Mouse (Mus musculus) lung, postnatal 0 days (tissue): ENCODE measurements around the gene Plxdc1. TPM values are rescaled to one million over a fixed set of nuclear protein-coding genes. Genes with fewer than 3 reads are reported as not detected.

Experiments
- ATAC-seq: fragments of 200-750 bp; cut with Nextera tagmentation; 2 replicates; pipeline ENCODE4 v1.8.0; 2017; ENCODE audit warnings: moderate library complexity
- DNase-seq: peaks from one replicate; pipeline ENCODE4 v3.0.0-alpha.2; 2016; ENCODE audit warnings: low spot score
- H3K27ac ChIP-seq: fragments of 300-500 bp; sonication (generic); 2 replicates; pipeline ENCODE4 v1.5.1; 2014; ENCODE audit warnings: antibody characterized with exemption, mild to moderate bottlenecking, low read length, mixed read lengths
- H3K27me3 ChIP-seq: fragments of 300-500 bp; sonication (generic); replicated peaks from 2 replicates; pipeline ENCODE4 v1.6.1; 2014; ENCODE audit warnings: low read length, mixed read lengths; ENCODE audit not compliant: insufficient read depth
- H3K36me3 ChIP-seq: fragments of 300-500 bp; sonication (generic); 2 replicates; pipeline ENCODE4 v1.6.1; 2014; ENCODE audit warnings: low read length, mixed read lengths; ENCODE audit not compliant: insufficient read depth
- H3K4me1 ChIP-seq: fragments of 300-500 bp; sonication (generic); 2 replicates; pipeline ENCODE4 v1.6.1; 2014; ENCODE audit warnings: antibody characterized with exemption, low read depth, low read length, mixed read lengths; ENCODE audit not compliant: insufficient read depth
- H3K4me2 ChIP-seq: fragments of 300-500 bp; sonication (generic); replicated peaks from 2 replicates; pipeline ENCODE4 v1.6.1; 2014; ENCODE audit warnings: low read depth, mild to moderate bottlenecking, low read length, moderate library complexity, mixed read lengths
- H3K4me3 ChIP-seq: fragments of 300-500 bp; sonication (generic); 2 replicates; pipeline ENCODE4 v1.5.1; 2014; ENCODE audit warnings: low read depth, low read length
- H3K9ac ChIP-seq: fragments of 300-500 bp; sonication (generic); replicated peaks from 2 replicates; pipeline ENCODE4 v1.6.1; 2014; ENCODE audit warnings: low read depth, mild to moderate bottlenecking
- H3K9me3 ChIP-seq: fragments of 300-500 bp; sonication (generic); 2 replicates; pipeline ENCODE4 v1.6.1; 2016; ENCODE audit warnings: low read length, mixed read lengths
- CTCF ChIP-seq: IDR thresholded peaks from 2 replicates; pipeline ENCODE4 v1.5.1; 2016; ENCODE audit warnings: antibody characterized with exemption, mild to moderate bottlenecking
- EP300 ChIP-seq: IDR thresholded peaks from 2 replicates; pipeline ENCODE4 v1.6.1; 2016; ENCODE audit warnings: antibody characterized with exemption, mild to moderate bottlenecking, control low read depth
- WGBS: fragments of 180-500 bp; shearing (Covaris S2); extraction: QIAGEN DNeasy Blood & Tissue Kit; methylation state at CpG from one replicate; pipeline ENCODE4 v1.1.7; 2014; 5-methylcytosine and 5-hydroxymethylcytosine counted together
- polyA plus RNA-seq: library from polyadenylated mRNA; unstranded; fragments of >200 nt; fragmentation: Nextera tagmentation; extraction: Ambion mirVana; gene quantifications from 2 replicates; pipeline ENCODE4 v1.2.1, GENCODE M21; 2015

The Plxdc1 gene
- polyA plus RNA-seq, 1 experiment from 2014 or later, result 1.7 TPM

- DNase-seq (peak; percentile 54), ATAC-seq (0 out of 2 replicates have a peak, but pooled peaks have one; percentile 10)
- Histone ChIP-seq H3K36me3 (no peaks in the 10 kb centered on the region), H3K4me2 (no peak overlapping the region), H3K9ac (no peak overlapping the region), H3K27me3 (no peaks in the 10 kb centered on the region), H3K27ac (no peak overlapping the region), H3K4me3 (no peak overlapping the region), H3K4me1 (peaks cover 10% of the 10 kb centered on the region; the same call in 1 of the 2 replicates), H3K9me3 (no peaks in the 10 kb centered on the region)
- 51% methylated on average over 9 of the region's 10 CpGs for WGBS
- TF ChIP-seq EP300, result no peak
- TF ChIP-seq CTCF, result peak; percentile 64
Measured at GRCm38 (mm10) chr11:98018858-98019641, 32.8 kb upstream of the Plxdc1 start.

DNA sequence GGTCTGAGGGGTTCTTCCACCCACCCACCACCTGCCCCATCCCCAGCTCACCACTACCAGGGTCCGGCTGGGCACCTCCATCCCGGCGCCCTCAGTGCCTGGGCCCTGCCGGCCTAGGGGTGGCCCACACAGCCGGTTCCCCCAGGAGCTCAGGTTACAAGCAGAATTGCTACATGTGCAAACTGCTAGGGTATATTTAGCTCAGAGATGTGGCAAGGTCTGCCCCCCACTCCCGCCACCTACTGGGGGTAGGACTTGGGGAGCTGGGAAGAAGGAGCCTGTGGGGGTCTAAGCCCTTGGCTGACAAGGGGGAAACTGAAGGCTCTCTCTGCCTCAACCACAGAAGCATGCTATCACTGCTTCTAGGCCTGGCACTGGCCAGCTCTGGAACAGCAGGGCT is 32.0 kb upstream of the Plxdc1 start:
- TF ChIP-seq EP300 (no peak), CTCF (no peak)
- H3K4me1 ChIP-seq, result peaks cover 7% of the 10 kb centered on the region; the same call in 1 of the 2 replicates
- no peak for ATAC-seq
- H3K27me3 ChIP-seq, result no peaks in the 10 kb centered on the region
- H3K27ac ChIP-seq, result no peak overlapping the region
- no peak for DNase-seq
- H3K4me2 ChIP-seq, result no peak overlapping the region
- no peaks in the 10 kb centered on the region for H3K9me3 ChIP-seq
- H3K9ac ChIP-seq, result no peak overlapping the region
- H3K36me3 ChIP-seq, result no peaks in the 10 kb centered on the region
- no peak overlapping the region for H3K4me3 ChIP-seq
- WGBS, result 57% methylated on average over 6 of the region's 6 CpGs

DNA sequence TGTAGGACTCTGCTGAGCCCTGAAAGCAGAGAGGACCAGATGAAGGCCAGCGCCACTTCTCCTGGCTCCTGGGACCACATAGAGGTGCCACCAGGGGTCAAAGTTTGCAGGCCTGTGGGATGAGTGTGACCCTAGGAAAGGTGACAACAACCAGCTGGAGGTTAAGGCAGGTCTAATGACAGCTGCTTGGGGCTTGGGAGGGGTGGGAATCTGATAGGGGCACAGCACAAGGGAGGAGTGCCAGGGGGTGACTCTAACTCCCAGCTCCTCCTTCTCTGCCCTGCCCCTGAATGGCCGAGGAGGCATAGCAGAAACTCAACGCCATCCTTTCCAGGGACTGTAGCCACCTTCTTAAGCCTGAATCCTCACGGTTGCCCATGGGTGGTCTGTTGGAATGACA is 30.6 kb upstream of the Plxdc1 start:
- H3K4me1 ChIP-seq, result peaks cover 7% of the 10 kb centered on the region; the same call in 1 of the 2 replicates
- no peak overlapping the region for H3K9ac ChIP-seq
- no peak overlapping the region for H3K4me3 ChIP-seq
- TF ChIP-seq EP300 (no peak), CTCF (no peak)
- no peaks in the 10 kb centered on the region for H3K27me3 ChIP-seq
- no peaks in the 10 kb centered on the region for H3K36me3 ChIP-seq
- 71% methylated on average over 4 of the region's 4 CpGs for WGBS
- no peak overlapping the region for H3K27ac ChIP-seq
- no peak for DNase-seq
- no peak for ATAC-seq
- H3K4me2 ChIP-seq, result no peak overlapping the region
- no peaks in the 10 kb centered on the region for H3K9me3 ChIP-seq

GRCm38 (mm10) chr11:98016177-98016576 is 29.9 kb upstream of the Plxdc1 start:
- H3K4me1 ChIP-seq, result peaks cover 2% of the 10 kb centered on the region; the same call in 1 of the 2 replicates

DNA sequence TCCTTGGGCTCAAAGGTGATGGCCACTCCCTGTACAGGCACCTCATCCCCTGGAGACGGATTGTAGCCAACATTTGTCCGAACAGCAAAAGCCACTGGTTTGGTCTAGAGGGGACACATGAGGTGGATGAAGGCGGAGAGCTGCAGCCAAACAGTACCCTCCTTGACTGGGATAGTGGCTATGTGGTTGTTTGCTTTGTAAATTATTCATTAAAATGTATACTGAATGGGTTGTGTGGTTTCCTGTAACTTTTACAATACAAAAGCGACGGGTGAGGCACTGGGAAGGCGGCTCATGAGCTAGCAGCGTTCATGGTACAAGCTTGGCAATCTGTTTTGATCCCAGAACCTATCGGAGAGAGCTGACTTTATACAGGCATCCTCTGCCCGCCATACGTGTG is 26.6 kb upstream of the Plxdc1 start:
- Histone ChIP-seq H3K36me3 (no peaks in the 10 kb centered on the region), H3K9me3 (no peaks in the 10 kb centered on the region), H3K27ac (no peak overlapping the region), H3K9ac (no peak overlapping the region), H3K4me3 (no peak overlapping the region), H3K4me1 (no peaks in the 10 kb centered on the region), H3K27me3 (no peaks in the 10 kb centered on the region), H3K4me2 (no peak overlapping the region)
- no peak for TF ChIP-seq EP300
- no peak for TF ChIP-seq CTCF
- ATAC-seq, result no peak
- no peak for DNase-seq
- WGBS, result 74% methylated on average over 10 of the region's 10 CpGs

More at GRCm38 (mm10) chr11:98016177-98016576, 29.9 kb upstream of the Plxdc1 start:
- no peak for DNase-seq
- no peaks in the 10 kb centered on the region for H3K9me3 ChIP-seq
- 73% methylated on average over 5 of the region's 5 CpGs for WGBS
- no peak for TF ChIP-seq CTCF
- no peak for TF ChIP-seq EP300
- no peak overlapping the region for H3K4me2 ChIP-seq
- H3K27me3 ChIP-seq, result no peaks in the 10 kb centered on the region
- no peak for ATAC-seq
- H3K4me3 ChIP-seq, result no peak overlapping the region
- no peak overlapping the region for H3K9ac ChIP-seq
- H3K36me3 ChIP-seq, result no peaks in the 10 kb centered on the region
- H3K27ac ChIP-seq, result no peak overlapping the region

DNA sequence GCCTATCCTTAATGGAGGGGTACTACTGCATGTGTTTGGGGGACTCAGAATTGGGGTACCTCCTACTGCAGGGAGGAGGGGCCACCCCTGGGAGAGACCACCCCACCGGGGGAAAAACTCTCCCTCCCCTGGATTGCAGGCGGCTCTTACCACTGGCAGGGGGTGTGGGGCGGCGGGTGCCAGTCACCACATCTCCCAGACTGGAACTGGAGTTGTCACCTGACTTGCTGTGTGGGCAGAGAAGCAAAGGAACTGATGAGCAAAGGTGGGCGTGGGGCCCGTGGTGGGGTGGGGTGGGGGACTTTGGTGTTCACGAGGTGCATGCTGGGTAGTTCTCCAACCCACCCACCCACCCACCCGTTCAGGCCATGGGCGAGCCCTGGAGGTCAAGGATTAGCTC is 25.5 kb upstream of the Plxdc1 start:
- 57% methylated on average over 6 of the region's 9 CpGs for WGBS
- H3K36me3 ChIP-seq, result no peaks in the 10 kb centered on the region
- no peaks in the 10 kb centered on the region for H3K27me3 ChIP-seq
- TF ChIP-seq EP300, result no peak
- TF ChIP-seq CTCF, result no peak
- H3K4me2 ChIP-seq, result no peak overlapping the region
- ATAC-seq, result no peak
- no peak overlapping the region for H3K9ac ChIP-seq
- H3K9me3 ChIP-seq, result no peaks in the 10 kb centered on the region
- no peak overlapping the region for H3K4me3 ChIP-seq
- no peak for DNase-seq
- no peaks in the 10 kb centered on the region for H3K4me1 ChIP-seq
- no peak overlapping the region for H3K27ac ChIP-seq
